Mouse (Mus musculus) neural tube, embryonic 15.5 days (tissue): ENCODE results near the gene Tecr. TPM values are rescaled to one million over a fixed set of nuclear protein-coding genes. Genes with fewer than 3 reads are reported as not detected.
"Not testable (repeated sequence)": the region's sequence is repeated elsewhere in the genome, so short reads cannot be mapped to it uniquely, and the experiment has no call there.

Source experiments
- ATAC-seq: fragments of 200-750 bp; cut with Nextera tagmentation; 2 replicates; pipeline ENCODE4 v1.8.0; 2017; ENCODE audit warnings: mild to moderate bottlenecking, moderate TSS enrichment, moderate library complexity; ENCODE audit not compliant: low FRiP score
- H3K27ac ChIP-seq: fragments of 300-500 bp; sonication (generic); replicated peaks from 2 replicates; pipeline ENCODE4 v1.5.1; 2015; ENCODE audit warnings: mild to moderate bottlenecking, inconsistent platforms
- H3K27me3 ChIP-seq: fragments of 300-500 bp; sonication (generic); replicated peaks from 2 replicates; pipeline ENCODE4 v1.6.1; 2015; ENCODE audit warnings: inconsistent platforms
- H3K36me3 ChIP-seq: fragments of 300-500 bp; sonication (generic); 2 replicates; pipeline ENCODE4 v1.6.1; 2015; ENCODE audit warnings: inconsistent platforms
- H3K4me1 ChIP-seq: fragments of 300-500 bp; sonication (generic); 2 replicates; pipeline ENCODE4 v1.6.1; 2015; ENCODE audit warnings: inconsistent platforms
- H3K4me2 ChIP-seq: fragments of 300-500 bp; sonication (generic); 2 replicates; pipeline ENCODE4 v1.6.1; 2015; ENCODE audit warnings: inconsistent platforms, mild to moderate bottlenecking, moderate library complexity
- H3K4me3 ChIP-seq: fragments of 300-500 bp; sonication (generic); replicated peaks from 2 replicates; pipeline ENCODE4 v1.5.1; 2015; ENCODE audit warnings: mild to moderate bottlenecking, inconsistent platforms
- H3K9ac ChIP-seq: fragments of 300-500 bp; sonication (generic); replicated peaks from 2 replicates; pipeline ENCODE4 v1.6.1; 2015; ENCODE audit warnings: mild to moderate bottlenecking, inconsistent platforms
- H3K9me3 ChIP-seq: fragments of 300-500 bp; sonication (generic); replicated peaks from 2 replicates; pipeline ENCODE4 v1.6.1; 2016; ENCODE audit warnings: inconsistent platforms
- WGBS: fragments of 180-500 bp; shearing (Covaris S2); methylation state at CpG from one replicate; pipeline ENCODE4 v1.1.7; 2015; ENCODE audit warnings: mixed read lengths; 5-methylcytosine and 5-hydroxymethylcytosine counted together
- polyA plus RNA-seq: library from polyadenylated mRNA; unstranded; fragments of >200 nt; fragmentation: Nextera tagmentation; extraction: Ambion mirVana; gene quantifications from 2 replicates; pipeline ENCODE4 v1.2.1, GENCODE M21; 2015

The Tecr gene
- polyA plus RNA-seq, 1 experiment from 2014 or later, result 1,650 TPM

DNA sequence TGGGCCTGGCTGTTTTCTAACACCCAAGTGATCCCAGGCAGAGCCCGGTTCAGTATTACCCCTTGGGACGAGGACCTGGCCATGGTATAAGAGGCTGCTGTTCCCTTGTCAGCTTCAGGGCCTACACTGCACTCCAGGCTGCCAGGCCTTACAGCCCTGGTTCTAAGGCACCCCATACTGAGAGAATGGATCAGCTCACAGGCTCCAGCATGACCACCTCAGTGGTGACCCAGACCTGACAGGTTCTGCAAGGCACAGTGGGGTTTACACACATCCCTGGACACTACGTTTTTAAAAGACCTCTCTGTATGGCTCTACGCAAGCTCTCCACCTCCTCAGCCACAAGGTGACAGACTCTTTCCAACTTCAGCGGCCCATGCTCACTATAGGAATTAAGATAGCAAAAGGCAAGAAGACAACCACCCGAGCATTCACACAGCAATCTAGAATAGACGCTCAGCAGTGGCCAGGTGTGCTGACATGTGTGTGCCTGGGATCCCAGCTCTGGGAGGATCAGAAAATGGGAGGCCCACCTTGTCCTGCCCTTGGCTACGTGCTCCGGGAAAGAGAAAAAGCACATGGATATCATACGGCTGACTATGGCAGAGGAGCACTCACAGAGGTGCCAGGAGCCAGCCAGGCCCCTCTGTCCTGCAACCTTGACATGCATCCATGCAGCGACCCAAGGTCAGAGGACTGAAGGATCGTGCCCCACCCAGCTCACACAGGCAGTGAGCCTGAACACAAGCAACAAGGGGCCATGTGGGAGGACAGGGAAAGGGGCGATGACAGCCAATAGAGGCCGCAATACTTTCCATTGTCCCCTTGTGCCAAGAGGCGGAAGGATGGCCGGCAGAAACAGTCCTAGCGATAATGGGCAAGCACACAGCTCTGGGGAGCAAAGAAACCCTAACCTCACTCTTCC, 29.4 kb downstream of the Tecr start:
- Histone ChIP-seq H3K4me1 (peaks cover 92% of the 10 kb centered on the region), H3K27me3 (no peaks in the 10 kb centered on the region), H3K4me2 (no peak overlapping the region), H3K36me3 (no peaks in the 10 kb centered on the region), H3K9ac (no peak overlapping the region), H3K4me3 (no peak overlapping the region), H3K27ac (0 out of 2 replicates have a peak overlapping the region, but pooled peaks have one; percentile 18), H3K9me3 (no peaks in the 10 kb centered on the region)
- no peak for ATAC-seq
- WGBS, result 75% methylated on average over 17 of the region's 17 CpGs

DNA sequence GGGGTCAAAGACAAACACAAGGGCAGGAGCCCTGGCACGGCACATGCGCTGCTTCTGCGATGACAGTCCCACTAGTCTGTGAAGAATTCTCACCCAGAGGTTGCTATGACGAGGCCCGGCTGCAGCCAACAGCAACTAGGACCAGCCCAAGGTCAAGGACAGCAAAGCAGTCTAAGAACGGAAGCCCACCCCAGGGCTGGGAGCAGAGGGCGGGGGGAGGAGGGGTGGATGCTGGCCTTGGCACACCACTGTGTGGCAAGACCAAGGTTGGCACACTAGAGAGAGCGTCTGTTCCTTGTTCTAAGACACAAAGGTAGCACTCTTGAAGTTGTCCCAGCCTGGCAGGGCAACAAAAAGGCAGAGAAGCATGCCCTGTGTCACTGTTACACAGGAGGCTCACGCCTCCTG, 30.4 kb downstream of the Tecr start:
- no peak overlapping the region for H3K4me2 ChIP-seq
- WGBS, result 59% methylated on average over 9 of the region's 9 CpGs
- H3K4me3 ChIP-seq, result no peak overlapping the region
- no peaks in the 10 kb centered on the region for H3K9me3 ChIP-seq
- H3K4me1 ChIP-seq, result peaks cover 81% of the 10 kb centered on the region
- H3K27me3 ChIP-seq, result no peaks in the 10 kb centered on the region
- ATAC-seq, result no peak
- no peak overlapping the region for H3K27ac ChIP-seq
- H3K9ac ChIP-seq, result no peak overlapping the region
- H3K36me3 ChIP-seq, result peaks cover 8% of the 10 kb centered on the region

DNA sequence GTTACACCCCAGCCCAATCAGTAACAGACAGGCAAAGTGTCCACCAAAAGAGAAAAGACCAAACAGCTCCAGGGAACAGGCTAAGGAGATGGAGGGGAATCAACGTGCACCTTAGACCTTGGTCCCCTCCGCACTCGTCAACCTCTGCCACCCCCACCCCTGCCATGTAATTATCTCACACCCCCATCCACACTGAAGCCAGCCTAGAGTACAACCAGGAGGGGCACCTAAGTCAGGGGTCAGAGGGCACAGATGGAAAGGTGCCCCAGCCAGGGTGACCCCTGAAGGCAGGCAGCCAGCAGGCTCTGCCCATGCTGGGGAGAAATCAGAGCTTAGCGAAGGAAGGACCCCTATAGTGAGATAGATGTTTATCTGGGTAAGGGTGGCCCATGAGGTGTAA, 30.9 kb downstream of the Tecr start:
- Histone ChIP-seq H3K36me3 (peaks cover 13% of the 10 kb centered on the region), H3K4me2 (no peak overlapping the region), H3K4me3 (no peak overlapping the region), H3K27me3 (no peaks in the 10 kb centered on the region), H3K27ac (no peak overlapping the region), H3K9me3 (no peaks in the 10 kb centered on the region), H3K4me1 (peaks cover 77% of the 10 kb centered on the region), H3K9ac (no peak overlapping the region)
- ATAC-seq, result no peak
- 78% methylated on average over 4 of the region's 4 CpGs for WGBS

DNA sequence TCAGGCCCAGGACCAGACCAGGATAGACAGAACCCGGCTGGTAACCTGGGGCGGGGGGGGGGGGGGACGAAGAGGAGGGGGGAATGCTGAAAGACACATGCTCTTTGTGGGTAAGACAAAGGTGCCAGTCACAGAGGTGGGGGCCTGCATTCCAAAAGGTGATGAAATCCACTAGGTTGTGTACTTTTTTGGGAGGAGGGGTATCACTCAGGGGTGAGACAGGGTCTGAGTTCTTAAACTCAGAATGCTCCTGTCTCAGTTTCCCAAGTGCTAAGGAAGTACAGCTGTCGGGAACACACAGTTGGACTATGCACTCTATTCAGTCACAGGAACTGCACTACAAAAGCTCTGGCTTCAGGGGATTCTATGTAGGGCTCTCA, 31.3 kb downstream of the Tecr start:
- H3K4me1 ChIP-seq, result peaks cover 73% of the 10 kb centered on the region

DNA sequence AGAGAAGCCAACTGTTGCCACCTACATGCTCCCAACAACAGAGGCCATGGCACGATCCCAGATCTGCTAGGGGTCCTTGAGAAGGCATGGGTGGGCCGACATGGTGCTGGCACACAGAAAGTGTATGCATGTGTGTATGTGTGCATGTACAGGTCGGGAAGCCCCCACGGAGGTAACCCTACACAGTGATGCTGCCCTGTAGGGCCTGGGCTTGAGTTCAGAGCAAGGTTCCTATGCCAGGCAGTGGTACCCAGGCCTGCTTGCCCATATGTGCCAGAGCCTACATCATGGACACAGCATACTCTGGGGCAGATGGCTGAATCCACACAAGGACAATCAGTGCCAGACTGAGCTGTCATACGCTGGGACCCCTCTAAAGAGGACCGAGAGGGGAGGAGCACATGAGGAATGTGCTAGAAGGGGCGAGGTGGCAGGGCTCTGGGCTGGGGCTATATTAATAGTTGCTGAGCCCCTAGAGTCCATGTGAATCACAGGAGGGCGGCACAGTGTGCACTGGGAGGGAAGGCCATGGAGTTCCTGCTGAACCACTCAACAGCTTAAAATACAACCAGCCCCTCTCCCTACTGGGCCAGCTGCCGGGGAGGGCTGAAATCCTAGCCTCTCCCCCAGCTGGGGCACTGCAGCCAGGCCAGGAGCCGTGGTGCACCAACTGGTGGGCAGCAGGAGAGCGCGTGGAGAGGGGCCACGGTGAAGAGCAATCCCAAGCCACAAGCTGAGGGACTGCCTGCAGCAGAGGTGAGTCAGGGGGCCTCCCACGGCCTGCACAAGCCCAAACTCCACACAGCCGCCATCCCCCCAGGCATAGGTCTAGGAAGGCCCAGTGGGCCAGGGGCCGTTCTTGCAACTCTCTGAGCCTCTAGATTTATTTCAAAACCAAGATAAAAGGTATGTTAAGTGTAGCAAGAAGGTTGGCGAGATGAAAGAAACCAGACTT, 31.9 kb downstream of the Tecr start:
- no peak overlapping the region for H3K9ac ChIP-seq
- no peak overlapping the region for H3K4me2 ChIP-seq
- H3K27ac ChIP-seq, result no peak overlapping the region
- no peak for ATAC-seq
- H3K4me3 ChIP-seq, result no peak overlapping the region
- peaks cover 22% of the 10 kb centered on the region for H3K36me3 ChIP-seq
- 78% methylated on average over 17 of the region's 17 CpGs for WGBS
- no peaks in the 10 kb centered on the region for H3K27me3 ChIP-seq
- peaks cover 66% of the 10 kb centered on the region for H3K4me1 ChIP-seq
- no peaks in the 10 kb centered on the region for H3K9me3 ChIP-seq

More for the DNA sequence above, 31.3 kb downstream of the Tecr start:
- no peak for ATAC-seq
- Histone ChIP-seq H3K36me3 (peaks cover 17% of the 10 kb centered on the region), H3K4me2 (no peak overlapping the region), H3K9ac (no peak overlapping the region), H3K4me3 (no peak overlapping the region), H3K9me3 (no peaks in the 10 kb centered on the region), H3K27ac (no peak overlapping the region), H3K27me3 (no peaks in the 10 kb centered on the region)
- WGBS, result 72% methylated on average over 3 of the region's 4 CpGs

DNA sequence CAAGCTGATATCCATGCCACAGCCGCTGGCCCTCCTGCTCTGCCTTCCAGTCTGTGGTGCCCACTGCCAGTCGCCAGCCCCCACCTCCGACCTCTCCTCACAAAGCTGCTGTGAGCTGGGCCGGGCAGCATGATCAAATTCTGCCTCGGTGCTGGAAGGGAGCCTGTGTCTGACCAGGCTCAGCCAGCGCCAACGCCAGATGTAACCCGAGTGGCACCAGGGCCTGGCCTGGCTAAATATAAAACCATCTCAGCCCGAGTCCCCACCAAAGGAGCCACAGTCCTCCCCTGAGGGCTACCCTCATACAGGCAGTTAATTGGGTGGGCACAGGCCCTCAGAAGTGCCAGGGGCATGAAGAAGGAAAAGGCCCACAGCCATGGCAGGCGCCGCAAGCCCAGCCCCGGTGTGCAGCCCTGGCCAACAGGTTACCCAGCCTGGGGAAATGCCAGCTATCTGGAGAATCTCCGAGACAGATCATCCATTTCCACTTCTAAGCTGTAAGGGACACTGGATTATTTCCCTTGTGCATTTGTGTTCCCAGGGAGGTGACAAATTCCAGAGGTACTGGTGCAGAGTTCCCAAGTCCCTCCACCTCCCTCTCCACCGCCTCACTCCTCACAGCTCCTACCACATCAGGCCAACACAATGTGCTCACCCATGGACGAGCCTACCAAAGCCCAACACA, 33.0 kb downstream of the Tecr start:
- Histone ChIP-seq H3K4me1 (peaks cover 59% of the 10 kb centered on the region), H3K27ac (no peak overlapping the region), H3K9ac (no peak overlapping the region), H3K9me3 (no peaks in the 10 kb centered on the region), H3K27me3 (no peaks in the 10 kb centered on the region), H3K4me2 (no peak overlapping the region), H3K4me3 (no peak overlapping the region), H3K36me3 (peaks cover 32% of the 10 kb centered on the region)
- no peak for ATAC-seq
- WGBS, result 89% methylated on average over 15 of the region's 15 CpGs

DNA sequence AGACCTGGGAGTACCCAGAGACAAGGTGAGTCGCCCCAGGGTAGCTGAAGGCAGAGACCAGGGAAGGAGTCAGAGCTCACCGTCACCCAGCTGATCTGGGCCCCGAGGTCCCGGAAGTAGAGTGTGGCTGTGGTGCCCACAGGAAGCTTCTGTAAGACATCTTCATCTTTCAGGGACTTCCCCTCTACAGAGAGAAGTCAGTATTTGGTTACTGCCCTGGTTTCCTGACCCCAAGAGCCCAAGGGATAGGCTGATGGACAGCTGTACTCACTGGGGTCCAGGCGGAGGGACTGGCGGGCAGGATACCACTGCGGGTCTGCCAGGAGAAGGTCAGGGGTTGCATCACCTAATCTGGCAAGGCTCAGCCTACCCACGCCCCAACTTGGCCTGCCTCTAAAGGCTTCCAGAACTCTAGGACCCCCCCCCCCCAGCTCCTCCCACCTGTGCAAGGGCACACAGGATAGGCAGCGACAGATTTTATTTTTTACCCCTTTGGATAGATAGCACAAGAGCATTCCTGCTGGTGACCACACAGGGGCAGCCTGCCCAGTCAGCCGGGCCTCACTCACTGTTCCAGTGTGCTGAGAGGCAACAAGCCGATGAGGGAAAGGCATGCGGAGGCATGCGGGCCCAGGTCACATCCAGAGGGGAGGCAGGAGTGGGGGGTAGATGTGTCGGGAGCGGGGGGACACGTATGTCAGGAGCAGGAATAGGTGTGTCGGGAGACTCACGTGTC, 34.5 kb downstream of the Tecr start:
- H3K4me2 ChIP-seq, result no peak overlapping the region
- no peak overlapping the region for H3K27ac ChIP-seq
- H3K4me3 ChIP-seq, result no peak overlapping the region
- ATAC-seq, result no peak
- H3K27me3 ChIP-seq, result no peaks in the 10 kb centered on the region
- 87% methylated on average over 18 of the region's 18 CpGs for WGBS
- H3K36me3 ChIP-seq, result peaks cover 32% of the 10 kb centered on the region
- peaks cover 55% of the 10 kb centered on the region for H3K4me1 ChIP-seq
- H3K9me3 ChIP-seq, result no peaks in the 10 kb centered on the region
- no peak overlapping the region for H3K9ac ChIP-seq

DNA sequence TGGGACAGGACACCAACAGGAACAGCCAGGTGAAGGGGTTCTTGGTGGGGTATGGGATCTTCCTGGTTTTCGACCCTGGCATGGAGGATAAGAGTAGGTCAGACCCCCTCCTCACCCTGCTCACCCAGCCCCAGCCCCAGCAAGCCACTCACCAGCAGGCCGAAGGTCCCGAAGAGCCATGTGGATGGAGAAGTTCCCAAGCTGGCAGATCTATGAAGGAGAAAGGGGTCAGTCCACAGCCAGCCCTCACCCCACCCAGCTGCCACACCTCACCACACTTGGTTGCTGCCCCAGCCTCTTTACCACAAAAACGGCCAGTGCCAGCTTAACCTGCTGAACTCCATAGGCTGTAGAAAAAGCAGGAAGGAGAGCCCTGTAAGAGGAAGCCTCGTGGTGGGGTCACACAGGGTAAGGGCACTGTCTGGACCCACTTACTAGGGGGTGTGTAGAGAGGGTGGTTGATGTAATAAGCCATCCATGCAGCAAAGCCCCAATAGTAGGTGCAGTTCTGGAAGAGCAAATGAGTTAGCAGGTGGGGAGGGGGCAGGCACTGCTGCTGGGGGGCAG, 35.4 kb downstream of the Tecr start:
- no peaks in the 10 kb centered on the region for H3K27me3 ChIP-seq
- 93% methylated on average over 5 of the region's 5 CpGs for WGBS
- H3K36me3 ChIP-seq, result peaks cover 32% of the 10 kb centered on the region
- H3K27ac ChIP-seq, result no peak overlapping the region
- no peak overlapping the region for H3K4me3 ChIP-seq
- H3K4me2 ChIP-seq, result no peak overlapping the region
- ATAC-seq, result no peak
- peaks cover 57% of the 10 kb centered on the region for H3K4me1 ChIP-seq
- no peaks in the 10 kb centered on the region for H3K9me3 ChIP-seq
- H3K9ac ChIP-seq, result no peak overlapping the region

DNA sequence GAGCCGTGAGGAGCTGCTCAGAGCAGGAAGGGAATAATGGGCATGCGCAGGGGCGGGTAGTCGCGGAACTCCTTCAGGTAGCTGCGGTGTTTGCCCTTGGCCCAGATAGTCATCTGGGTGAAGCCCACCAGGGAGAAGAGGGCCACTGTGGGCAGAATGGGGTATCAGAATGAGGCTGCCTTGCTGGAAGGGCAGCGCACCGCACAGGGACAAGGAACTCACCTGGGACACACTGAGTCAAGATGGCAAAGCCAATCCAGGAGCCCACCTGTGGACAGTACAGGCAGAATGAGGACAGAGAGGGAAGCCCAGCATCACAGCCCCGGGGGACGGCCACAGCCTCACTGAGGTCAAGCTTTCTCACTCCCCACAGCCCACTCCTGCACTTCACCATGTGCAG, 36.0 kb downstream of the Tecr start:
- no peak for ATAC-seq

DNA sequence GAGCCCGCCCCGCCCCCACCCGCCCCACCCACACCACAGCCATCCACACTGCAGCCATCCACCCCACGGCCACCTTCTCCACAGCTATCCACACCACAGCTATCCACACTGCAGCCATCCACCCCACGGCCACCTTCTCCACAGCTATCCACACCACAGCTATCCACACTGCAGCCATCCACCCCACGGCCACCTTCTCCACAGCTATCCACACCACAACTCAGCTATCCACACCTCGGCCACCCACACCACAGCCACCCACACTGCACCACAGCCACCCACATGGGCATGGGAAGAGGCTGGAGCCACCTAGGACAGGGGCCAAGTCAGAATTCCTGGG, 36.8 kb downstream of the Tecr start:
- H3K4me3 ChIP-seq, H3K27me3 ChIP-seq, H3K4me2 ChIP-seq, H3K9me3 ChIP-seq, H3K9ac ChIP-seq, ATAC-seq, H3K27ac ChIP-seq: not testable (repeated sequence)
- WGBS, result 96% methylated on average over 7 of the region's 7 CpGs
- Histone ChIP-seq H3K4me1 (peaks cover 49% of the 10 kb centered on the region), H3K36me3 (peaks cover 32% of the 10 kb centered on the region)

More for the DNA sequence above, 36.0 kb downstream of the Tecr start:
- Histone ChIP-seq H3K27me3 (no peaks in the 10 kb centered on the region), H3K36me3 (peaks cover 32% of the 10 kb centered on the region), H3K9ac (no peak overlapping the region), H3K4me3 (no peak overlapping the region), H3K9me3 (no peaks in the 10 kb centered on the region), H3K4me1 (peaks cover 54% of the 10 kb centered on the region), H3K27ac (no peak overlapping the region), H3K4me2 (no peak overlapping the region)
- 93% methylated on average over 10 of the region's 10 CpGs for WGBS
